Comparison of ENCODE assay signal across 7 mouse cellular contexts in the genomic region with DNA sequence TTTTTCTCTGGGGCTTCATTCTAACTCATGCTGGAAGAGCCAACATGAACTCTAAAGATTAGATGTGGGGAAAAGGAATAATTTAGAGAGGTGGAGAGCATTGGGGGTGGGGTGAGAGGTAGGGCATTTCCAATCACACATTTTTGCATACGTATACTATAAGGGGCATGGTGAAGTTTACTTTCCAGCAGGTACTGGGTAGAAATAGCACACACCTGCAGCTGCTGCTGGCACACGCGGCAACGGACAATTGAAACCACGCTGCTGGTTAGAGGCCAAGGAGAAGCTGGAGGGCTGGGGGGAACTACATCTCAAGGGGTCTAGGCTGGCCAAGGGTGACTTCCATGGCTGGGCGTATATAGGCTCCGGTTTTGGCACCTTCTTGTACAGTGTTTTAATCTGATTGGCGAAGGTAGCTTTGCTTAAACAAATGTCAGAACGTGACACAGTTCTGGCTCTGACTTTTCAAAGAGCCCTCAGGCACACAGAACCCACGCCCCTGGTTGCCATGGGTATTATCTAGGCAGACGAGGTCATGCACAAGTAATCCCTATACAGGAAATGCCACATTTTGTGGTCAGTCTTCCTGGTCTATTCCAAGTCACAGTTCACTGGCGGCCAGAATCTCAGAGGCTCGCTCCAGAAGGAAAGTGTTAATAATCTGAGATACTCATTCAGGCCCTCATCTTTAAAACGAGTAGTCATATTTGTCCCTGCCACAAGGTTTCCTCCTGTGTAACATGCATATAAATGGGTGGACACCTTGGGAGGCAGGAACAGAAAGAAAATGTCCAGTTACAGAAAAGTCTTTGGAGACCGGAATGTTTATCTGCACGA. TPM values are rescaled to one million over a fixed set of nuclear protein-coding genes. Genes with fewer than 3 reads are reported as not detected.
DNase-seq lines count a peak whose midpoint lies in the region; ATAC-seq and TF ChIP-seq lines count a peak whose summit lies in the region.

No protein-coding gene starts in this region.

- no peak overlapping the region; the same call in 1 of the 2 replicates for H3K4me2 ChIP-seq in kidney, embryonic 14.5 days (replicated peaks; ENCODE audit: low read depth, low read length)

- 62% methylated on average over 16 of the region's 16 CpGs for WGBS in kidney, embryonic 14.5 days
- WGBS in forebrain, embryonic 10.5 days = 77% methylated on average over 16 of the region's 16 CpGs

- H3K36me3 ChIP-seq in kidney, embryonic 14.5 days (ENCODE audit: control insufficient read depth, insufficient read depth, low read length) = peaks cover 5% of the 10 kb centered on the region; the same call in 1 of the 2 replicates
- H3K36me3 ChIP-seq in forebrain, embryonic 10.5 days (replicated peaks) = peaks cover 43% of the 10 kb centered on the region

- TF ChIP-seq CTCF in Patski (IDR thresholded peaks at IDR 0.05) = no peak

- CTCF ChIA-PET in Patski (lab: Charles Lee) = interaction anchor here (1.0 to 2.1 kb wide), 5 partner anchors 26 to 227 kb away, joined by 3 to 7 read pairs (median 3); a partner anchor contains a TSS

- peaks cover 15% of the 10 kb centered on the region; the same call in 1 of the 2 replicates for H3K4me1 ChIP-seq in kidney, embryonic 14.5 days (ENCODE audit: control insufficient read depth, insufficient read depth, low read length)
- H3K4me1 ChIP-seq in forebrain, embryonic 10.5 days = peaks cover 23% of the 10 kb centered on the region

- peak; percentile 80 for ATAC-seq in Patski
- peak; percentile 65; the same call in 1 of the 2 replicates for ATAC-seq in kidney, embryonic 14.5 days (ENCODE audit: low FRiP score, low TSS enrichment)
- ATAC-seq in granulocyte monocyte progenitor cell, adult 5-6 weeks (replicated peaks; ENCODE audit: poor library complexity, severe bottlenecking) = no peak

- DNase-seq in Patski (ENCODE audit: low read depth, low spot score) = peak; percentile 83
- peak; percentile 39 for DNase-seq in embryo, embryonic 11 days
- DNase-seq in lung, postnatal 14 days = peak; percentile 45
- DNase-seq in left cerebral cortex, postnatal 36 days (ENCODE audit: low spot score in 2 of 2) = no peak
- no peak for DNase-seq in forebrain, embryonic 10.5 days (ENCODE audit: extremely low spot score, low spot score)

- peak overlapping the region; percentile 59; the same call in 1 of the 2 replicates for H3K27ac ChIP-seq in kidney, embryonic 14.5 days (ENCODE audit: low read depth, low read length)
- no peak overlapping the region for H3K27ac ChIP-seq in forebrain, embryonic 10.5 days

- H3K27me3 ChIP-seq in Patski = no peaks in the 10 kb centered on the region
- no peaks in the 10 kb centered on the region for H3K27me3 ChIP-seq in kidney, embryonic 14.5 days (ENCODE audit: control insufficient read depth, insufficient read depth, low read length)
- no peaks in the 10 kb centered on the region for H3K27me3 ChIP-seq in forebrain, embryonic 10.5 days (ENCODE audit: poor library complexity, severe bottlenecking)

- POLR2A ChIA-PET in Patski (lab: Charles Lee) = interaction anchor here (0.6 to 1.1 kb wide), 4 partner anchors 9 to 186 kb away, joined by 3 to 5 read pairs (median 4); no protein-coding TSS in a partner anchor

- in situ Hi-C loops in Patski (cut with MboI; ENCODE audit: low pct_unique_long_range_greater_than_20kb) = loop anchor here (25.0 kb wide), 1 partner anchor 1026 kb away; no protein-coding TSS in a partner anchor

- intact Hi-C loops in left cerebral cortex, postnatal 36 days (cut with DNase I) = no loop called here

- no peaks in the 10 kb centered on the region for H3K9me3 ChIP-seq in kidney, embryonic 14.5 days (ENCODE audit: control insufficient read depth, low read length)
- no peaks in the 10 kb centered on the region for H3K9me3 ChIP-seq in forebrain, embryonic 10.5 days

- H3K4me3 ChIP-seq in kidney, embryonic 14.5 days (ENCODE audit: low read length) = no peak overlapping the region
- H3K4me3 ChIP-seq in forebrain, embryonic 10.5 days = no peak overlapping the region

- no peak overlapping the region for H3K9ac ChIP-seq in kidney, embryonic 14.5 days (ENCODE audit: low read depth, low read length)

RNA-seq across cellular contexts. Expression of a gene that starts 38.6 kb away (rescaled TPM):
- polyA plus RNA-seq in Patski (2021) = 33.7 TPM
- 36.2 and 36.8 TPM in 2 replicates for polyA plus RNA-seq in kidney, embryonic 14.5 days (2014; fragmentation: Nextera tagmentation; extraction: Ambion mirVana)
- 25.1 and 39.0 TPM in 2 replicates for total RNA-seq in granulocyte monocyte progenitor cell, adult 5-6 weeks (2014; fragmentation: Nextera tagmentation)
- total RNA-seq in granulocyte monocyte progenitor cell, adult 5-6 weeks (2017) = 20.8 and 23.1 TPM in 2 replicates
- total RNA-seq in left cerebral cortex, postnatal 36 days (2021) = 10 to 100 TPM; 28.1 to 28.5 TPM
- polyA plus RNA-seq in forebrain, embryonic 10.5 days (2016; fragmentation: Nextera tagmentation; extraction: Ambion mirVana) = 17.4 and 17.6 TPM in 2 replicates

Comparison
In these comparisons a context has a peak if more than half of its experiments do, and no peak if none do; other contexts are left out.
1. DNase-seq: peak in Patski (single experiment), embryo, embryonic 11 days (single experiment) and lung, postnatal 14 days (single experiment); none in left cerebral cortex, postnatal 36 days (0 of 2) and forebrain, embryonic 10.5 days (single experiment).